Mouse (Mus musculus) spleen, adult 12 weeks (tissue): Measurements from ENCODE around the gene Ktn1.

ENCODE experiments used
- DNase-seq: peaks from one replicate; pipeline ENCODE4 v3.0.0; 2022; ENCODE audit warnings: low spot score

Gene Ktn1

GRCm38 (mm10) chr14:47756411-47757065 lies 108.3 kb downstream of the Ktn1 start:
- DNase-seq = no peak

GRCm38 (mm10) chr14:47765192-47765591 lies 116.9 kb downstream of the Ktn1 start:
- DNase-seq = no peak

- no peak for DNase-seq
These were observed 117.5 kb downstream of the Ktn1 start for GRCm38 (mm10) chr14:47765796-47766195.

- no peak for DNase-seq
These were observed 118.1 kb downstream of the Ktn1 start for GRCm38 (mm10) chr14:47766373-47766772.

GRCm38 (mm10) chr14:47771496-47771895 lies 123.2 kb downstream of the Ktn1 start:
- DNase-seq = no peak

GRCm38 (mm10) chr14:47775543-47775942 lies 127.3 kb downstream of the Ktn1 start:
- no peak for DNase-seq

GRCm38 (mm10) chr14:47776260-47777035 lies 128.2 kb downstream of the Ktn1 start:
- no peak for DNase-seq

- DNase-seq = no peak
These were observed 137.9 kb downstream of the Ktn1 start for GRCm38 (mm10) chr14:47786112-47786511.
